Mouse (Mus musculus) thymus, postnatal 14 days (tissue): ENCODE data around the gene Ing1.
A peak's percentile ranks its signal among the peaks of the same experiment; 100 is the strongest.
"Not testable (repeated sequence)": the region's sequence is repeated elsewhere in the genome, so short reads cannot be mapped to it uniquely, and the experiment has no call there.

Source experiments
- DNase-seq: peaks from one replicate; pipeline ENCODE4 v3.0.0; 2021

The Ing1 gene

DNA sequence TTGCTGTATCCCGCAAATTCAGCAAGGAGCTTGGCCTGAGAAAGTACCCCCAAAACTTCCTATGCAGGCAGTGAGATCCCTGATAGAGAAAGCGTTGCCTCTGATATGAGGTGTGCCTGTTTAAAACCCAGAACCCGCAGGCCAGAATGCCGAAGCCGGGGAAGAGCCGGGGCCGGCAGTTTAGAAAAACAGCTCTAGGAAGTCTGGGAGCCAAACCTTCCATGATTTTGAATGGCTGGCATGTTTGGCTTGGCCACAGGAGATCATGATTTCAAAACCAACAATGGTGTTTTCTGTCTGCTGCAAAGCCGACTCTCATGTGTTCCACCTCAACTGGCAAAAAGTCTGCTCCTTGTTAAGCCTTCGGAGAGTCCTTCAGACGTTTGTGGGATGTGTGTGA lies 3.0 kb upstream of the Ing1 start:
- no peak for DNase-seq

DNA sequence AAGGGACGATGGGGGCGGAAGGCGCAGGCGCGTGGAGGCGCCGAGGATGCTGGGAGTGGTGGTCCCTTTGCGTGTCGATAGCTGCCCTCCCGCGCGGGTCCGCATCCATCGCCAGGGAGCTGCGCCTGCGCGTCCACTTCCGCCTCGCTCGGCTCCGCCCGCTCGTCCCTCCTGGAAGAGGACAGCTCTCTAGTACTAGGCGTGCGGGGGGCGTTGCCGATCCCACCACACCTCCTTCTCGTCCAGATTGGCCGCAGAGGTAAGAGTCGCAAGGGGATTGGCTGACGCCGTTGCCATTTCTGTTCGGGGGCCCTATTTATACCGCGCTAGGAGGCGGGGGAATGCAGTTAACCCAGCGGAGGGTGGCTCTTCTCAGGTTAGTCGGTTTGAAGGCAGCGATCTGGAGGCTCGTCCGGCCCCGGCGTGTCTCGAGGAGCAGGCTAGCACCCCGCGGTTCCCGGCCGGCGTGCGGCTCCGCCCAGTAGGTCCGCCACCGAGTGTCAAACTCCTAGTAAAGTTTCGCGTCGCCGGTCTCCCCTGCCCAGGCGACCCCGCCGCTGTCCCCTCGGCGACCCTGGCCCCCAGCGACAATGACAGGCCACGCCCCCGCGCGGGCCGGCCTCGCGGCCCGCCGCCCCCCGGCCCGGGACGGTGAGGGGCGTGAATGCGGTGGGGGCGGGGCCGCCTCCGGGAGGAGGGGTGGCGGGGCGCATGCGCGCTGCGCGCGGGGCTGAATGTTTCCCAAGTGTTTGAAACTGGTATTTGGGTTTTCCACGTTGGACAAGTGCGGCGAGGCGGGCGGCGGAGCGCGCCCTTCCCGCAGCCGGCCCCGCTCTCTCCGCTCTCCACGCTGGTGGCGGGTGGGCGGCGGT lies 585 bp downstream of the Ing1 start:
- DNase-seq = peak; percentile 99

DNA sequence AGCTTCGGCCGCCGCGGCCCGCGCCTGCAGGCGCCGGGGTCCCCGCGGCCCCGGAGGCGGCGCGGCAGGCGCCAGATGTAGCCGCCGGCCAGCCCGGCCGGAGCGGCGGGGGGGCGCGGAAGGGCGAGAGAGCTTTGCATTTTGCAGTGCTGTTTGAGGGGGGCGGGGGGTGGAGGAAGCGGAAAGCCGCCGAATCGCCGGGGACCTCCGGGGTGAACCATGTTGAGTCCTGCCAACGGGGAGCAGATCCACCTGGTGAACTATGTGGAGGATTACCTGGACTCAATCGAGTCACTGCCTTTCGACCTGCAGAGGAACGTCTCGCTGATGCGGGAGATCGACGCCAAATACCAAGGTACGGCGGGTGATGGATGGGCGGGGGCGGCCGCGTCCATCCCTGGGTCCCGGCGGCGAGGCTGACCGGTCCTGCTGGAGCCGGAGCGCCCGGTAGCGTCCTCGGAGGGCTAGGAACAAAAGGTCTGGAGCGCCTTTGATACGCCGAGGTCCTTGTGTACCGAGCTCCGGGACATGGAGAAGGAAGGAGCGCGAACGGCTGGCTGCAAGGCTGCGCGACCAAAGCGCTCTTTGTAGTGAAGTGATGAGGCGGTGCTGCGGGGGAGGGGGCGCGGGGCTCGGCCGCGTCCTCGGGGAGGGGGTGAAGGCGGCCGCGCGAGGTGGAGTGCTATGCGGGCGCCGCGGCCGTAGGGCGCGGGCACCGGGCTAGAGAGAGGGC lies 1.5 kb downstream of the Ing1 start:
- peak; percentile 69 for DNase-seq

DNA sequence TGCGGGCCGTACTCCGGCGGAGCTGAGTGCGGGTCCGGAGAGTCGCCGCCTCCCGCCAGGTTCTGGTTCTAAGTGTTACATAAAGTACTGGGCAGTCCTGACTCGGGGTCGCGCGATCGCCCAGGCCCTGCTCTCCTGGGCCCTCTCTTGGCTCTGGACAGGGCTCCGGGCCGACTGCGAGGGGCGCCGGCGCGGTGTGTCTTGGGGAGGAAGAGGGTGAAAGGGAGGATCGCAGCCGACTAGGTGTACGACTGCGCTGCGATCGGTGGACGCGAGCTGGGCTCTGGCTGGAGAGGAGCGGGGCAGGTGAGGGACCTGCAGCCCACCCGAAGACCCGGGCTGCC lies 2.0 kb downstream of the Ing1 start:
- no peak for DNase-seq

DNA sequence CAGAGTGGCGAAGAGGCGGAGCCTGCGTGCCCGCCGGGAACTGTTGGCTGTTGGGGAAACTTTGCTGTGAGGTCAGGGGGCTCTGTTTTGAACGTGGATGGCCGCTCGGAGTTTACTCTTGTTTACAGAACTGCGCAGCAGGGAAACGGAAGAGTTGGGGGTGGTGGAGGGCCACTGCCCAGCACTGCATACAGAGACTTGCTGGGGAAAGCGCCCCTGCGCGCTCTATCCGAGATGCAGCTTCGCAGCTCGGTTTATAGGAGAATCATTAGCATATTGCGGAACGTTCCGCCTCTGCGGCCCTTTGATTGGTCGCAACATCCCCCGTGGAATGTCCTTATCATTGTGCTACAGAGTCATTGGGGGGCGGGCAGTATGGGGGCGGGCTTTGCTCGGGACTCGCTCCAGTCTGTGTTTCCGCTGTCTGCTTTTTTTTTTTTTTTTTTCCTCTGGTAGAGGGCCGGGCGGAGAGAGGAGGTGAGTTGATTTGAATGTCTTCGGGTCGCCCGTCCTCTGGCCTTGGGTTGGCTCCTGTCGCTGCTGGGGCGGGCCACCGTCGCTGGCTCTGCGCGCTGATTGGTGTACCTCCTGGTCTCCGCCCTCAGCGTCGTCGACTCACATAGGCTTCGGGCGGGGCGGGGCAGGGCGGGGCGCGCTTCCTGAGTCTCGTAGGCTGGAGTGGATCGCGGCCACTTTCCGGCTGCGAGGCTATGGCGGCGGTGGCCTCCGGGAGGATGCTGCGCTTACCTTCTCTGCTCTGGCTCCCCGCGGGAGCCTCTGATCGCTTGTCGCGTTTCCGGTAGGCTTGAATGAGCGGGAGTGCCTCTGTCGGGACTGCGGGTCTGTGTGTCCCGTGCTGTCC lies 2.6 kb downstream of the Ing1 start:
- DNase-seq = peak; percentile 97

DNA sequence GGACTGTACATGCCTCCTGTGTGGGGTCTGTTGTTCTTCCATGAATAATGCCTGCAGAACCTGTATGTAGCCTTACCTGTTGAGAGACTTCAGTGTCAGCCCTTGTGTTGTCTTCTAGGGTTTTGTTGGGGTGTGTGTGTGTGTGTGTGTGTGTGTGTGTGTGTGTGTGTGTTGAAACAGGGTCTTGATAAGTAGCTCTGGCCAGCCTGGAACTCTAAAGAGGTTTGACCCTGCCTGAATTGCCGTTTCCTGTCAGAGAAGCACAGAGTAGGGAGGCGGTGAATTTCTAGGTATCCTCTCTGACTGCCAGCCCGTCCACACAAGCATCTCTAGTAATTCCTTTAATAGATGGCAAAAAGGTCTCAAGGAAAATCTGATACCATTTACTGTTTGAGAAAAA lies 4.1 kb downstream of the Ing1 start:
- DNase-seq = no peak

DNA sequence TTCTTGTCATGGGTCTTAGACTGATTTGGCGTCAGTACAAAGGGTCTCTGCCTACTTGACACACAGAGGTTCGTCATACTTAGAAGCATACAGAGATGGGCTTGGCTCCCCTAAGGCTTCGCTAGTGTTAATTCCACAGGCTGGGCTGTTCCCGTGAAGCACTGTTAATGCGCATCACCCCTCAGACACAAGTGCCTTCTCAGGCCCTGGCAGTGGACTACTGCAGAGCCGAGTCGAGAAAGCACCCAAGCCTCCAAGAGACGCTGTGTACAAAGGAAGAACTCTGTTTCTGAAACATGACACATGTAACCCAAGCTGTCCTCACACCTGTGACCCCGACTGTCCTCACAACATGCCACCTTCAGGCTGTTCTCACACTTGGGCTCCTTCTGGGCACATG lies 4.8 kb downstream of the Ing1 start:
- DNase-seq = no peak

DNA sequence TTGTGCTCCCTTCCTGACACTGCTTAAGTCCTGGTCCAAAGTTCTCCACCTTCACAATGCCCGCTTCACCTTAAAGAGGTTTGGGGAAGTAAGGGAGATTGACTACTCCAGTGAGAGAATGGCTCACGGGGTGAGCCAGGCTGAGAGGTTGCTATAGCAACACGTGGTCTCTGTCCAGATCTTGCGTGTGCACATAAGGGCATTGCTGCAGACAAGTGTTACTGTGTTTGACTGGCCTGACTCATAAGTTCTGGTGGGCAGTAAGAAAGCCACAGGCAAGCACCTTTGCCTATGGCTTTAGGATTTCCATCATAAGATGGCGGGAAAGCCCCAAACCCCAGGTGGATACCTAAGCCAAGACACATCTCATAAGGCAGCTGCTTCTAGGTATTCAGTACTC lies 8.9 kb downstream of the Ing1 start:
- DNase-seq = no peak

DNA sequence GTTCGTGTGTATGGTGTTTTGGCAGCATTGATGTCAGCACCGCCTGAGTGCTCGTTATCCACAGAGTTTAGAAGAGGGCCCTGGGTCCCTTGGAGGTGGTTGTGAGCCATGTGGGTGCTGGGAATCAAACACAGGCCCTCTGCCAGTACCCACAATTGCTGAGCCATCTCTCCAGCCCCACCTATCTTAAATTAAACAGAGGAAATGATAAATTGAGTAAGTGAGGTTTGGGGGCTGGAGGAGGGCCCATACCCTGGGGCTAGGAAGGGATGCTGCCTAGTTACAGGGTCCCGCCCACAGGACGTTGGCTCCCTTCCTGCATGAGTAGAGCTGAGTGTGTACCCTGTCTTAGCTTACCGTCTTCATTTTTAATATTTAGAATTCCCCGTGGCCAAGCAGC lies 9.3 kb downstream of the Ing1 start:
- no peak for DNase-seq

DNA sequence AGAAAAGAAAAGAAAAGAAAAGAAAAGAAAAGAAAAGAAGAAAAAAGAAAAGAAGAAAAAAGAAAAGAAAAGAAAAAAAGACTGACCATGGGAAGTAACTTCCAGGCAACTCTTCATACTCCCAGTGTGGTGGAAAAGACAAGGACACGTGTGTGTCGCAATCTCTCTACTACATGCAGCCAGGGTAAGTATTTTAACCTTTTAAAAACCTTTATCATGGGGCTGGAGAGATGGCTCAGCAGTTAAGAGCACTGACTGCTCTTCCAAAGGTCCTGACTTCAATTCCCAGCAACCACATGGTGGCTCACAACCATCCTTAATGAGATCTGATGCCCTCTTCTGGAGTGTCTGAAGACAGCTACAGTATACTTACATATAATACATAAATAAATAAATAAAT lies 12.8 kb downstream of the Ing1 start:
- DNase-seq = not testable (repeated sequence)

DNA sequence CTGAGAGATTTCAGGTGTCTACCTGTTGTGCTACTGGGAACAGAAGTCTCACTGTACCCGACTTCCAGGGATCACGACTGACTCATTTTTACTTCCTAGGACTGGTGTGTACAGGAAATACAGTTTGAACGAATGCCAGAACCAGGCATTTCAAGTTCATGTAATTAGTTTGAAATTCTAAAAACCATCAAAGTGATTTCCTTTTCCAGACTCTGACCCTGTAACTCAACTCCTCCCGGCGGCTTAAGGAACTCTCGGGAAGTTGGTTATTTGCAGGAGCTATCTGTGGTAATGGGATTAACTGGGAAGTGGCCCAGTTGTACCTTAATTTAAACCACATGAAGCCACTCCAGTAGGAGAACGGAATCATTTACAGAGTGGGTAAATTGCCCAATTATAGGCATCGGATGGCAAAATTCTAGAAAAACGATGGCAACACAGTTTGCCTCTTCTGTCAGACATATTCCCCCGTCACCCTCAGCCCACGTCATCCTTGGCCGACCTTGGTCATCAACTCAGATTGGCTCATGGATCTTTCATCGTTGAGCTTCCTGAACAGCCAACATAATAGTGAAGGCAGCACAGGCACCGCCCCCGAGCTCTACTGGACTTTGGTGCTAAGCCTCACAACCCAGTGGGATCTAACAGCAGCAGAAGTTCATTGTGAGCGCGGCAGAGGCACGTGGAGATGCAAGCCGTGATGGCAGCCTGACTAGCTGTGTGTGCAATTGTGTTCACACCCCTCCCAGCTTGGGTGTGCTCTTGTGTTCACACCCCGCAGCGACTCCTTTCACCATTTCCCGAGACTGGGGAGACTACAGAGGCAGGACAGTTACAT lies 14.1 kb downstream of the Ing1 start:
- DNase-seq = no peak

DNA sequence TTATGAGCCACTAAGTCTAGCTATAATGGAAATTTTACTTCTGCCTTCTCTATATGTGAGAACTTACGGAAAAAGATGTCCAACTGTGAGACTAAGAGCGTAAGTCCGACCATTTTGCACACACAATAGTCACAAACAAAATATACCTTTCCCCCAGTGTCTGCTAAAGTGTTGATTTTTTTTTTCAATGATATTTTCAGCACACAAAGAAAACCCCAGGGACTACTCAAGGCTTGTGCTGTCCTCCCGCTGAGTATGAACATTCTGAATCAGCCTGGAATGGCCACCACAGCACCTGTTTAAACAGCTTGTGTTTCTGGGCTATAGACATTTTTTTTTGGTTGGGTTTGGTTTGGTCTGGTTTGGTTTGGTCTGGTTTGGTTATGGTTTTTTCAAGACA lies 15.4 kb downstream of the Ing1 start:
- DNase-seq = no peak

DNA sequence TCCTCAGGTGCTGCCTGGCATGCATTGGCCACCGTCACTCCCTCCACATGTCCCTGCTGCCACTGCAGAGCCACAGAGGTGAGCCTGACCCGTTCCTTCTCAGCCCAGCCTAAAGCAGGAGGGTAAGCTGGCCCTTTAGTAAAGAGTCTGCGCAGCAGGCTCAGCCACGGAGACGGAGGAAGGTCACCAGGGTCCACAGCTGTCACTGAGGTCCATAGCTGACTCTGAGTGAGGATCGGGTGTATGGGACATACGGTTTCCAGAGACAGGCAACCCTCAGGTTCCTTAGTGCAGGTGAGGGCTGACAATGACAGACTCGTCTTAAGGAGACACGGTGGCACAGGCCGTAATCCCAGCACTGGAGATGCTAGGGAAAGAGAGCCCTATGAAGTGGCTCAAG lies 16.6 kb downstream of the Ing1 start:
- DNase-seq = no peak

DNA sequence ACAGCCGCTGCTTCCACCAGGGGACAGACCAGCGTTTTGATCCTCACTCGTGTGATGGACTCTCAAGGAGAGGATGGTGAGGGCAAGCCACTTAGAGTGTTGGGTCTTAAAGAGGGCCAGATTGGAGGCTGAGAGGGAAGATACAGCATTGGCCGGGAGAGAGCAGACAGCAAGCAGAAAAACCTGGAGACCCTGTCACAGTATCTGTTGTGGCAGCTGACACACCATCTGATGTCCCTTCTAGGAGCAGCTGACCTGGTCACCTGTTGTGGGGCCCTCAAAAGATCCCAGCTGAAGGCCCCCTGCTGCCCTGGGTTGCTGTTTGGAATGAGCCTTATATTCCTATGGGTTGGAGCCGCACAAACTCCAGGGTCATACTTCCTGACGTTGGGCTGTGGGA lies 17.1 kb downstream of the Ing1 start:
- DNase-seq = no peak

DNA sequence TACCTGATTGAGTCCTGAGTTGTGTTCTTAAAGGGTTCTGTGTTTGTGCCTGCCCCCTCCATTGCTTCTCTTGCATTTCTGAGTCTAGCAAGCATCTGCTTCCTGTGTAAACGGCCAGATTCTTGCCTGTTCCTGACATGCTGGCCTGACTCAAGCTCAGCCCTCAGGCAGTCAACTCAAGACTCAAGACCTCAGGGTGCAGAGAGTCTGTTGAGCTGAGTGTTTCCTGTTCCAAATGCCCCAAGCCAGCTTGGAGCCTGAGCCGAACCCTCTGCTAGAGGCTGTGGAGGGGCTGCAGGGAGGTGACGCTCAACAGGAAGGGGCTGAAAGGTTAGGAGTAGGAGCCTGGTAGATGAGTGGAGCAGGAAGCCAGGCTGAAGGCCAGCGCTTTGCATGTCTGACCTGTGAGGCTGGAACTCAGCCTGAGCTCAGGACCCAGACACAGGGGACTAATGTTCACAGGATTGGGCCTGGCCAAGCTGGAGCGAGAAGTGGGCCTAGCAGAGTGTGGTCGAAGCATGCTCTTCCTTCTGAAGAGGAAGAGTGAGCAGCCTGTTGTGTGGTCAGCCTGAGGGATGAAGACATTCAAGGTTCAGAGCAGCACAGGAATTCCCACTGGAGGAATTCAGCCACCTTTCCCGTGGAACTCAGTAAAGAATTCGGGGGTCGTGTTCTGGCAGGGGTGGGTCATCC lies 19.7 kb downstream of the Ing1 start:
- peak; percentile 50 for DNase-seq

DNA sequence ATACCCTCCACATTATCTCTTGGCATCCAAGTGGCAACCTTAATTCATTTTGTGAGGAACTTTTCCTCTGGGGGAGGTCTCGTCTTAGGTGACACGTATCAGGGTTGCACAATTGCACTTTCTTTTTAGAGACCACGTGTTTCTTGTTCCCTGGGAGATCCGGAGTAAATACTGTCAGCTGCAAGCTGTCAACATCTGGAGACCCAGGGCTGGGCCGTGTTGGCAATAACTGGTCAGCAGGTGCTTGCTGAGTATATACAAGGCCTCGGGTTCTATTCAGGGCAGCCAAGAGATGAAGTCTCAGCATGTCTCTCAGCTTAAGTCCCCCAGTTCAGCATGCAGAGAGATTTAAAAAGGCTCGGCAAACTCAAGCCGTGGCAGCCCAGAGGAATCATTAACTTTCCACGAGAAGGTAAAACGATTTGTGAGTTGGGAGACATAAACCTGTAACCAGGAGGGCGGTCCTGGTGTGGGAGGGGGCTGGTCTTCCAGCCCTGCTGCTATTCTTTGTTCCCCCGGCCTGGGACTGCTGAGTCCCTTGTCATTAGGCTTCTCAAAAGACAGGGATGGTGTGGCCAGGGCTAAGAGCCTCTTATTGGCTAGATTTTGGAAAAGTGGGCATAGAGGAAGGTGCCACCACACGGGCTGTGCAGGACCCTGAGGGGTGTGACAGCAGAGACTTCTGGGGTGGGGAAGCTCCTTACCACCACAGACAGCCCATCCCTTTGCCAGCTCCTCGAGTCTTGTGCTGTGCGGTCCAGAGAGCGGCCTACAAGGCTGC lies 20.4 kb downstream of the Ing1 start:
- DNase-seq = no peak

DNA sequence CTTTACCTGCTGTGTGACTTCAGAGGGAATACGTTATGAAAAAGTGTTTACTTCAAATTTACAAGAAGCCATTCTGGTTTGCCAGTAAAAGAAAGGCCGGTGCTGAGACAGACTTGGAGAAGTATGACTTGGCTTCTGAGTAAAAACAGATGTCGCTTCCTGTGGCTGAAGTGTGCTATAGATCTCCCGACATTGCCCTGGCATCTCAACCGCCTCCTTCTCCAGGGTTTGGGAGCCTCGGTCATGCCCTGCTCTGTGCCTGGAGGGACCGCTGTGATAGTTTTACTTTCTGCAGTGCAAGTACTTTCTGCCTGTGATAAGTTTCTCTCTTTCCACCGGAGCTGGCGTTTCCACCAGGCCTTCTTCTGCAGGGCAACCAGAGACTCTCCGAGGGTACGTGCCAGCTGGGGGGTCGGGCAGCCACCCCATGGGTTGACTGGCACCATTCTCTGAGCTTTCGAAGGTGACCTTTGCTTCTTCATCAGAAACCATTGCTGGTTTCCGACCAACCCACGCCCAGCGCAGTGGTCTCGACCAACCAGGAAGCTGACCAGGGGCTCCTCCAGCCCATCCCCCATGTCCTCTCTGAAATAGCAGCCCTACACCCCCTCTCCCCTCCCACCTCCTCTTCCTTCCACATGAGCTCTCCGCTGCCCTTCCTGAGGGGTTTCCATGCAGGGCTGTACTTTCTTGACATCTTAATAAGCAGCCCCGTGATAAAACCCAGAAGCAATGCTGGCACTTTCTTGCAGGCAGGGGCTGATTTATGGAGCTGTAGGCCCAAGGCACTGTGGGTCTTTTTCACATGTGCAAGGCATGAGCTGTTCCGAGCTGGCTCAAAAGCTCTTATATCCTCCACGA lies 30.4 kb downstream of the Ing1 start:
- no peak for DNase-seq

DNA sequence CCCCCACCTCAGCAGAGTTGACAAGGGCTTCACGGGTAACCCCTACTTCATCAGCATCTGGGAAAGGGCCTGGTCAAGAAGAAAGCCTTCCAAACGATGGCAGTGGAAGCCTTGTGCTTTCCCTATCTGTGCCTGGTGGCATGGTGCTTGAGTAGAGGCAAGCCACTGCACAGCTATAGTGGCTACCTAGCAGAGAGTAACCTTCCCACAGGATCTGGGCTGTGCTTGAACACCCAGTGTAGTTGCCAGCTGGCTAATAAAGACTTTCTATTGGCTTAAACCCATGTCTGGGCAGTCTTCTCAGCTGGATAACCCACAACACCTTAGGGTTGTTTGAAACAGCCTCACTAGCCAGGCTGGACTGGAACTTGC lies 31.0 kb downstream of the Ing1 start:
- no peak for DNase-seq

DNA sequence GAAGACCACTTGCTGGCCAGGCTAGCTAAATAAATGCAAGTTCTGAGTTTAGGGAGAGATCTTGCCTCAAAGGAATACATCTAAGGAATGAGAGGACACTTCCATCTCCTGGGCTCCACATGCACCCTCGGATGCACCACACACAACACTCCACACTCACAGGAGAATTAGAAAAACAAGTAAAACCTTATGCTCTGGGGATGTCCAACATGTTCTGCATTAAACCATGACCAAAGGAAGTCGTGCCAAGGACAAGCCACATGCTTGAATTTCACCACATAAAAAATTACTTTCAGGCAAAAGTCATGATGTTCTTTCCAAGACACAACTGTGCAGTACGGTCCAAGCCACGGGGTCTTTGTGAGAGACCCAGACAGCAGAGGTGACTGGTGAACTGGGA lies 36.5 kb downstream of the Ing1 start:
- DNase-seq = no peak

DNA sequence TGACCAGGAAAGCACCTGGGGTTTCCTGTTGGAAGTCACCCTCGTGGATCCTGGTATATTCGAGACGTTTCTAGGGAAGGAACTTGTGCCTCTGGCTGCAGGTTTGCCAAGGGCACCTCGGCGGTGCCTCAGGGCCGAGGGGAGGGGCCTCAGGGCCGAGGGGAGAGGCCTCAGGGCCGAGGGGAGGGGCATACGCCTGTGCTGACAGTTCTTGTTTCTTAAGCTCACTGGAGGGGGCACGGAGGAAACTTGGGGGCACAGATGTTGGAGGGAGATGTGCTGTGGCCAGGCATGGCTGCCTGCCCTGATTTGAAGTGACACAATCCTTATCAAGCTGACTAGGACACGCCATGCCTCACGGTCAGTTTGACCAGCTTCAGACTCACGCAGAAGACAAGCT lies 36.9 kb downstream of the Ing1 start:
- peak; percentile 28 for DNase-seq
